18 mouse cellular contexts compared by ENCODE assay signal in genomic region chr2:164585025-164585725, GRCm38 (mm10). TPM values are rescaled to one million over a fixed set of nuclear protein-coding genes. Genes with fewer than 3 reads are reported as not detected.
DNase-seq lines count a peak whose midpoint lies in the region; ATAC-seq lines count a peak whose summit lies in the region.
"Not testable (repeated sequence)": the region's sequence is repeated elsewhere in the genome, so short reads cannot be mapped to it uniquely, and the experiment has no call there.
"Had no signal": no experiment of that assay in that cellular context is flagged by ENCODE, and none has a peak within 500 bp of the region (broad histone marks: within the 10 kb centered on the region; RNA-seq: fewer than 3 reads in every experiment).

Gene Wfdc6a, minus strand, starts transcription at chr2:164585447.

- not testable (repeated sequence) for H3K9me3 ChIP-seq in embryonic facial prominence, embryonic 14.5 days (ENCODE audit: control insufficient read depth, low read length); stomach, embryonic 14.5 days (ENCODE audit: control insufficient read depth, low read depth, low read length)

- H3K4me2 ChIP-seq in embryonic facial prominence, embryonic 14.5 days (ENCODE audit: low read depth, low read length); stomach, embryonic 14.5 days (replicated peaks; ENCODE audit: low read depth, low read length): not testable (repeated sequence)

- H3K36me3 ChIP-seq in embryonic facial prominence, embryonic 14.5 days (ENCODE audit: control insufficient read depth, insufficient read depth, low read length); stomach, embryonic 14.5 days (ENCODE audit: control insufficient read depth, insufficient read depth, low read length): not testable (repeated sequence)

- WGBS in embryonic facial prominence, embryonic 14.5 days = 51% methylated on average over 13 of the region's 13 CpGs
- WGBS in stomach, embryonic 14.5 days = 42% methylated on average over 13 of the region's 13 CpGs

- H3K9ac ChIP-seq in embryonic facial prominence, embryonic 14.5 days (ENCODE audit: low read depth, low read length); stomach, embryonic 14.5 days (replicated peaks; ENCODE audit: low read depth, low read length): not testable (repeated sequence)

- not testable (repeated sequence) for H3K27ac ChIP-seq in embryonic facial prominence, embryonic 14.5 days (replicated peaks; ENCODE audit: low read depth, low read length)
- peak within 1 kb of the TSS; percentile 18; the same call in 1 of the 2 replicates for H3K27ac ChIP-seq in stomach, embryonic 14.5 days (ENCODE audit: low read length)

- not testable (repeated sequence) for H3K27me3 ChIP-seq in embryonic facial prominence, embryonic 14.5 days (replicated peaks; ENCODE audit: control insufficient read depth, insufficient read depth, low read length); stomach, embryonic 14.5 days (ENCODE audit: control insufficient read depth, insufficient read depth, low read length)

- peak; percentile 49 to 56 for DNase-seq in adrenal gland, adult (ENCODE audit: inconsistent age in 2 of 2, low spot score in 1 of 2)
- DNase-seq in embryonic facial prominence, embryonic 14.5 days (ENCODE audit: low spot score) = peak; percentile 53
- peak; percentile 43 to 45 for DNase-seq in heart, adult 18-20 months
- peak; percentile 25 for DNase-seq in heart, postnatal 4 days
- DNase-seq in kidney, postnatal 4 days = peak; percentile 32 to 39
- peak; percentile 35 for DNase-seq in lung, postnatal 25 days (ENCODE audit: low spot score)

- H3K4me1 ChIP-seq in embryonic facial prominence, embryonic 14.5 days (ENCODE audit: control insufficient read depth, insufficient read depth, low read length); stomach, embryonic 14.5 days (ENCODE audit: control insufficient read depth, insufficient read depth, low read length): not testable (repeated sequence)

- H3K4me3 ChIP-seq in embryonic facial prominence, embryonic 14.5 days (ENCODE audit: low read depth, low read length); stomach, embryonic 14.5 days (ENCODE audit: low read depth, low read length): not testable (repeated sequence)

- ATAC-seq in embryonic facial prominence, embryonic 14.5 days (ENCODE audit: low read depth); stomach, embryonic 14.5 days (ENCODE audit: insufficient number of reproducible peaks, insufficient read depth, low FRiP score, low read depth): not testable (repeated sequence)

RNA-seq across cellular contexts. Expression of gene Wfdc6a, which starts in this region (rescaled TPM):
- 0.51 TPM in 1 of 2 replicates, not detected in the other for polyA plus RNA-seq in embryonic facial prominence, embryonic 14.5 days (2014; fragmentation: Nextera tagmentation; extraction: Ambion mirVana)
- not detected for total RNA-seq in heart, adult 18-20 months (2021)
- not detected for total RNA-seq in heart, postnatal 4 days (2021)
- polyA plus RNA-seq in stomach, embryonic 14.5 days (2014; fragmentation: Nextera tagmentation; extraction: Ambion mirVana) = 2.1 and 2.3 TPM in 2 replicates
- total RNA-seq: layer of hippocampus, adult 2 months; layer of hippocampus, postnatal 36 days; monocyte, adult 5-6 weeks had no signal
- polyA plus RNA-seq: forebrain, embryonic 16.5 days; heart, embryonic 10.5 days; kidney, embryonic 16.5 days; limb, embryonic 13.5 days; macrophage; midbrain, embryonic 10.5 days; neural tube, embryonic 11.5 days; thymus, adult 2 months had no signal

Comparison
In these comparisons a context has a peak if more than half of its experiments do, and no peak if none do; other contexts are left out.
1. Peak in DNase-seq in embryonic facial prominence, embryonic 14.5 days; RNA of the gene not detected or under 1 TPM.
2. Peak in DNase-seq in heart, adult 18-20 months; RNA of the gene not detected or under 1 TPM.
3. Peak in DNase-seq in heart, postnatal 4 days; RNA of the gene not detected or under 1 TPM.